Mouse (Mus musculus) heart, adult 2 months (tissue): ENCODE data around the gene Cbx8. TPM values are rescaled to one million over a fixed set of nuclear protein-coding genes. Genes with fewer than 3 reads are reported as not detected.
A peak's percentile ranks its signal among the peaks of the same experiment; 100 is the strongest.

ENCODE experiments used
- DNase-seq, 2 experiments: peaks; one replicate each; pipeline ENCODE4 v3.0.0; 2021
- H3K27ac ChIP-seq: fragments of 200-600 bp; 2 replicates; pipeline ENCODE4 v1.8.1; 2022
- H3K27me3 ChIP-seq: fragments of 200-500 bp; 2 replicates; pipeline ENCODE4 v1.6.1; 2012; ENCODE audit warnings: mild to moderate bottlenecking, low read length, inconsistent platforms, mixed read lengths; ENCODE audit not compliant: control insufficient read depth, insufficient read depth
- H3K36me3 ChIP-seq: fragments of 200-500 bp; 2 replicates; pipeline ENCODE4 v1.6.1; 2012; ENCODE audit warnings: low read length, inconsistent platforms; ENCODE audit not compliant: control insufficient read depth, insufficient read depth
- H3K4me1 ChIP-seq: fragments of 200-500 bp; 2 replicates; pipeline ENCODE4 v1.6.1; 2011; ENCODE audit warnings: low read length; ENCODE audit not compliant: control insufficient read depth, insufficient read depth
- H3K4me3 ChIP-seq: fragments of 200-600 bp; 2 replicates; pipeline ENCODE4 v1.8.1; 2022
- H3K79me2 ChIP-seq: fragments of 200-500 bp; replicated peaks from 2 replicates; pipeline ENCODE4 v1.6.1; 2012; ENCODE audit warnings: mild to moderate bottlenecking, inconsistent platforms, low read length, moderate library complexity, mixed read lengths; ENCODE audit not compliant: control insufficient read depth, insufficient read depth
- H3K9ac ChIP-seq: fragments of 200-500 bp; 2 replicates; pipeline ENCODE4 v1.6.1; 2012; ENCODE audit warnings: low read depth, mild to moderate bottlenecking, control low read depth, inconsistent platforms, low read length, mixed read lengths
- CTCF ChIP-seq: fragments of 200-600 bp; IDR thresholded peaks from 2 replicates; pipeline ENCODE4 v1.8.1; 2022; ENCODE audit warnings: antibody characterized with exemption, mild to moderate bottlenecking, moderate library complexity
- EP300 ChIP-seq: fragments of 200-500 bp; IDR thresholded peaks from 2 replicates; pipeline ENCODE4 v1.6.1; 2011; ENCODE audit warnings: low read depth, low read length, control low read depth; ENCODE audit not compliant: insufficient read depth
- POLR2A ChIP-seq: fragments of 200-500 bp; IDR thresholded peaks from 2 replicates; pipeline ENCODE4 v1.6.1; 2011; ENCODE audit warnings: mild to moderate bottlenecking, low read depth, low read length, control low read depth; ENCODE audit not compliant: insufficient read depth
- WGBS: fragments of 180-500 bp; shearing (Covaris S2); methylation state at CpG from one replicate; pipeline ENCODE4 v1.1.7; 2018; 5-methylcytosine and 5-hydroxymethylcytosine counted together
- intact Hi-C: fragments of 180-260 bp; cut with DNase I; formaldehyde crosslinking; loops from one replicate; pipeline ENCODE4 v1.15.1; 2025
- polyA plus RNA-seq: library from polyadenylated mRNA; depleted of rRNA; stranded (reverse); fragments of >200 nt; gene quantifications from 2 replicates; pipeline ENCODE4 v1.2.3, GENCODE M21; 2012
- total RNA-seq, 2 experiments: library from RNA; stranded (reverse); gene quantifications; 2 replicates each; pipeline ENCODE4 v1.2.3; 2021

Cbx8 gene
- total and polyA plus RNA-seq, 3 experiments, result 2.7 to 5.3 (median 4.0) TPM

DNA sequence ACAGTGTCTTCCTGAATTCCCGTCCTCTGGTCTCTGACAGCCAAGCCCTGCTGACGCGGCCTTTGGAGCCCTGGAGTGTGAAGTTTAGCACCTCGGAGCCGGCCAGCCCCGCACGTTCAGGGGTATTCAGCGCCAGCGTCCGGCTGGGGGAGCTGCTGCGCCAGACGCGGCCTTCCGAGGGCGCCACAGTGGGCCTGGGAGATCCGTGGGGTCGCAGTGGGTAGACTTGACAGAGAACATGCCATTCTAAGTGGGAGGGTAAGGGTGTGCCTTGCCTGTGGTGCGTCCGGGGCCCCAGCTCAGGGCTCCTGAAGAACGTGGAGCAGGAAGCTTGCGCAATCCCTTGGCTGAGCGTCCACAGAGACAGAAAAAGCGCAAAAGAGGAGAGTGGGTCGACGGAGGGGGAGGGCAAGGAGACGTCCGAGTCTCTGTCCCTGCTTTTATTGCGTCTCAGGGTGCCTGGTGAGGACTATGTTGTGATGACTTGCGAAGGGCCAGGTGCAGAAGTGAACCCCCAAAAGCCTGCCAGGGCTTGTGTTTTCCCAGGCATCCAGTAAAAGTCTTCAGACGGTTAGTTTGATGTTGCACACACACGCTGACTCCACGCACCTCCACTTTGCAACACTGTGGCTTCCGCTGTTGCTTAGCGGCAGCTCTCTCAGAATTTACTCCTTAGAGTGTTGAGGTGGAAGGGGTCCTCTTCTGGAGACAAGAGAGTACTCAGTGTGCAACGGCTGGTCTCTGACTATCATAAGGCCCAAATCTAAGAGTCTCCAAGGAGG is 46.7 kb upstream of the Cbx8 start:
- Histone ChIP-seq H3K4me3 (0 out of 2 replicates have a peak overlapping the region, but pooled peaks have one; percentile 0), H3K36me3 (no peaks in the 10 kb centered on the region), H3K9ac (no peak overlapping the region)

GRCm38 (mm10) chr11:119086144-119086971 is 45.6 kb upstream of the Cbx8 start, which contains the start of gene Cbx4:
Gene Cbx4 (minus strand): TSS chr11:119086221.
- intact Hi-C loops, result no loop called here
- Histone ChIP-seq H3K4me3 (peak within 1 kb of the TSS; percentile 50), H3K79me2 (no peaks in the 10 kb centered on the region), H3K36me3 (no peaks in the 10 kb centered on the region), H3K4me1 (peaks cover 8% of the 10 kb centered on the region), H3K9ac (peak within 1 kb of the TSS; percentile 97), H3K27ac (peak within 1 kb of the TSS; percentile 84), H3K27me3 (peaks cover 15% of the 10 kb centered on the region)
- 2% methylated on average over 60 of the region's 67 CpGs for WGBS
- DNase-seq, result peak; percentile 92 to 96
- TF ChIP-seq POLR2A, result peak; percentile 67; the same call in 1 of the 2 replicates
- no peak for TF ChIP-seq EP300
- TF ChIP-seq CTCF, result peak; percentile 68

More for the DNA sequence above, 46.7 kb upstream of the Cbx8 start:
- Histone ChIP-seq H3K4me1 (peaks cover 9% of the 10 kb centered on the region), H3K79me2 (no peaks in the 10 kb centered on the region), H3K27ac (no peak overlapping the region), H3K27me3 (peaks cover 15% of the 10 kb centered on the region)
- DNase-seq, result peak; percentile 80 to 82
- WGBS, result 11% methylated on average over 35 of the region's 35 CpGs
- peak; percentile 49 for TF ChIP-seq CTCF
- no peak for TF ChIP-seq EP300
- TF ChIP-seq POLR2A, result no peak
- intact Hi-C loops, result no loop called here

GRCm38 (mm10) chr11:119085279-119086062 is 44.7 kb upstream of the Cbx8 start:
- Histone ChIP-seq H3K36me3 (no peaks in the 10 kb centered on the region), H3K27ac (peak overlapping the region; percentile 84), H3K79me2 (no peaks in the 10 kb centered on the region; the same call in 1 of the 2 replicates), H3K27me3 (peaks cover 15% of the 10 kb centered on the region), H3K4me1 (peaks cover 7% of the 10 kb centered on the region), H3K9ac (peak overlapping the region; percentile 97), H3K4me3 (peak overlapping the region; percentile 50)
- WGBS, result under 1% methylated on average over 65 of the region's 66 CpGs
- DNase-seq, result peak; percentile 83 to 87
- peak; percentile 50 for TF ChIP-seq POLR2A
- no peak for TF ChIP-seq EP300
- peak; percentile 5; the same call in 1 of the 2 replicates for TF ChIP-seq CTCF
- intact Hi-C loops, result loop anchor here (1.0 to 2.0 kb wide), 2 partner anchors 28 to 43 kb away; no protein-coding TSS in a partner anchor

DNA sequence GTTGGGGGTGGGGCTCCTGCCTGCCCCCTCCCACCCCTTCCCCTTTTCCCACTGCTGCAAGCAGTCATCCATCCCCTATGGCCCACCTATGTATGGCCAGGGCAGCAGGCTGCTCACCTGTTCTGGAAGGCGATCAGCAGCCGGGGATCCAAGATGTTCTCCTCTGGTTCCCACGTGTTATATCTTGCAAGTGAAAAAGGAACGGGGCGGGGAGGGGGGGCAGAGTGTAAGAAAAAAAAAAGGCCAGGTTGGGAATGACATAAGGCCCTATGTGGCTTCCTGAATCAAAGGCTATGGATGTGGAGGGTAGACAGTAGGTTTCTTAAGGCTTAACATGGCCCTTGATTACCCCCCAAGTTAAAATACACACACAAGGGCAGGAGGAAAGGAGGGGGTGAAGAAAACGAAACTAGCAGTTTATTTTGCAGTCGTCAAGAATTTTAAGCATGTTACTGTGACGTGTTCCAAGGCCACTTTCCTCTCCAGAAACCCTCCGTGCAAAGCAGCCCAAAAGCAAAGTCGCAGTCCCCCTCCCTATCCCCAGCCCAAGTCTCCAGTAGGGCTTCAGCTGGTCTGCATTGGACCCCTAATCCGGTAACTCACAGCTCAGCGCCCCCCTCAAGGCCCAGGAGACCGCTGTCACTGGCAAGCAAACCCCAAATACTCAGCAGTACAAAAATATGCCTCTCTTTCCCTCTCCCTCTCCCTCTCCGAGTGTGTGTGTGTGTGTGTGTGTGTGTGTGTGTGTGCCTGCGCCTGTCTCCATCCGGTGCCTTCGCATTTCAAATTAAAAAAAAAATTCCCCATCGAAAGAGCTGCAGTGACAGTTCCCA is 43.9 kb upstream of the Cbx8 start:
- Histone ChIP-seq H3K27ac (peak overlapping the region; percentile 84), H3K9ac (peak overlapping the region; percentile 97), H3K36me3 (no peaks in the 10 kb centered on the region), H3K27me3 (peaks cover 7% of the 10 kb centered on the region), H3K4me3 (peak overlapping the region; percentile 50), H3K79me2 (no peaks in the 10 kb centered on the region; the same call in 1 of the 2 replicates), H3K4me1 (peaks cover 7% of the 10 kb centered on the region)
- TF ChIP-seq EP300 (no peak), POLR2A (no peak), CTCF (no peak)
- peak; percentile 59 to 65 for DNase-seq
- 5% methylated on average over 18 of the region's 18 CpGs for WGBS
- intact Hi-C loops, result loop anchor here (1.0 to 2.0 kb wide), 2 partner anchors 27 to 42 kb away; no protein-coding TSS in a partner anchor
